In genomic region chr12:33021751-33022150, GRCm38 (mm10) we compare ENCODE assay signal across 13 mouse cellular contexts.
"Had no signal": no experiment of that assay in that cellular context is flagged by ENCODE, and none has a peak within 500 bp of the region (broad histone marks: within the 10 kb centered on the region; RNA-seq: fewer than 3 reads in every experiment).

No protein-coding gene starts in this region.

- H3K27me3 ChIP-seq: neural tube, embryonic 12.5 days had no signal

- H3K4me3 ChIP-seq: neural tube, embryonic 12.5 days; neural tube, embryonic 13.5 days; neural tube, embryonic 15.5 days had no signal

- DNase-seq: right cerebral cortex, postnatal 14 days; right cerebral cortex, postnatal 25 days; right cerebral cortex, postnatal 4 days; spleen, adult 18-20 months; thymus, adult 18-20 months; thymus, adult 2 months; thymus, postnatal 14 days; thymus, postnatal 25 days; thymus, postnatal 36 days; thymus, postnatal 4 days had no signal

- H3K27ac ChIP-seq: neural tube, embryonic 12.5 days; neural tube, embryonic 13.5 days; neural tube, embryonic 15.5 days had no signal

- H3K9me3 ChIP-seq: neural tube, embryonic 12.5 days; neural tube, embryonic 13.5 days; neural tube, embryonic 15.5 days had no signal

- H3K9ac ChIP-seq: neural tube, embryonic 12.5 days; neural tube, embryonic 13.5 days; neural tube, embryonic 15.5 days had no signal

- H3K4me2 ChIP-seq: neural tube, embryonic 12.5 days; neural tube, embryonic 13.5 days; neural tube, embryonic 15.5 days had no signal

- H3K36me3 ChIP-seq: neural tube, embryonic 12.5 days; neural tube, embryonic 13.5 days; neural tube, embryonic 15.5 days had no signal

- H3K4me1 ChIP-seq: neural tube, embryonic 13.5 days had no signal
